Mouse (Mus musculus): ENCODE measurements at regions not wholly inside any gene's neighbourhood (a gene's known extent, or its start where the extent isn't known, plus 50 kb on each side); places are given as distances from the start of the nearest gene placed in this dataset.

DNA sequence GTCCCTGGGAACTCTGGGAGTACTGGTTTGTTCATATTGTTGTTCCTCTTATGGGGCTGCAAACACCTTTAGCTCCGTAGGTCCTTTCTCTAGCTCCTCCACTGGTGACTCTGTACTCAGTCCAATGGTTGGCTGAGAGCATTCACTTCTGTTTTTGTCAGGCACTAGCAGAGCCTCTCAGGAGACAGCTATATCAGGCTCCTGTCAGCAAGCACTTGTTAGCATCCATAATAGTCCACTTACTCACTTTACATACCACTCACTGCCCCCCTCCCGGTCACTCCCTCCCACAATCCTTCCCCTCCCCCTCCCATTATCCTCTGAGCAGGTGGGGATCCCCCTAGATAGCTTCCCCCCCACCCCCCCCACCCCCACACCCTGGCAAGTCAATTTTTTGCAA, 57.3 kb upstream of the Shcbp1 start:
- Histone ChIP-seq H3K27ac (ENCODE audit: insufficient read depth, low read depth, low read length) (no peak overlapping the region), H3K4me1 (ENCODE audit: control insufficient read depth, insufficient read depth, insufficient read length, low read length) (peaks cover 6% of the 10 kb centered on the region; the same call in 1 of the 2 replicates), H3K36me3 (ENCODE audit: control insufficient read depth, insufficient read depth, low read length) (no peaks in the 10 kb centered on the region), H3K4me3 (ENCODE audit: low read depth, low read length) (no peak overlapping the region), H3K27me3 (ENCODE audit: control insufficient read depth, insufficient read depth, low read length) (no peaks in the 10 kb centered on the region)
- TF ChIP-seq POLR2A (IDR thresholded peaks at IDR 0.05; ENCODE audit: low read depth, low read length): no peak
- no peak for TF ChIP-seq CTCF (IDR thresholded peaks at IDR 0.05; ENCODE audit: extremely low read depth, insufficient read length, insufficient replicate concordance, low read depth, low read length)
- WGBS: 76% methylated on average over 2 of the region's 2 CpGs

All from small intestine, adult 2 months (tissue).